Mouse (Mus musculus) limb, embryonic 12.5 days (tissue): ENCODE measurements around the gene Bco2. TPM values are rescaled to one million over a fixed set of nuclear protein-coding genes. Genes with fewer than 3 reads are reported as not detected.

Source experiments
- ATAC-seq: fragments of 200-750 bp; cut with Nextera tagmentation; 2 replicates; pipeline ENCODE4 v1.8.0; 2017; ENCODE audit warnings: low read depth, moderate TSS enrichment; ENCODE audit not compliant: insufficient number of reproducible peaks, insufficient read depth, low FRiP score, low TSS enrichment
- H3K27ac ChIP-seq: fragments of 300-500 bp; sonication (generic); 2 replicates; pipeline ENCODE4 v1.5.1; 2016; ENCODE audit warnings: mild to moderate bottlenecking, moderate library complexity
- H3K27me3 ChIP-seq: fragments of 300-500 bp; sonication (generic); 2 replicates; pipeline ENCODE4 v1.6.1; 2016; ENCODE audit warnings: mild to moderate bottlenecking, moderate library complexity
- H3K36me3 ChIP-seq: fragments of 300-500 bp; sonication (generic); 2 replicates; pipeline ENCODE4 v1.6.1; 2016; ENCODE audit warnings: mild to moderate bottlenecking, moderate library complexity
- H3K4me1 ChIP-seq: fragments of 300-500 bp; sonication (generic); replicated peaks from 2 replicates; pipeline ENCODE4 v1.6.1; 2016
- H3K4me2 ChIP-seq: fragments of 300-500 bp; sonication (generic); 2 replicates; pipeline ENCODE4 v1.6.1; 2016; ENCODE audit warnings: mild to moderate bottlenecking, moderate library complexity
- H3K4me3 ChIP-seq: fragments of 300-500 bp; sonication (generic); replicated peaks from 2 replicates; pipeline ENCODE4 v1.5.1; 2016; ENCODE audit warnings: mild to moderate bottlenecking
- H3K9ac ChIP-seq: fragments of 300-500 bp; sonication (generic); replicated peaks from 2 replicates; pipeline ENCODE4 v1.6.1; 2016; ENCODE audit warnings: mild to moderate bottlenecking, moderate library complexity
- H3K9me3 ChIP-seq: fragments of 300-500 bp; sonication (generic); 2 replicates; pipeline ENCODE4 v1.6.1; 2016; ENCODE audit warnings: mild to moderate bottlenecking, moderate library complexity
- WGBS: fragments of 180-500 bp; shearing (Covaris S2); methylation state at CpG from one replicate; pipeline ENCODE4 v1.1.7; 2016; 5-methylcytosine and 5-hydroxymethylcytosine counted together
- polyA plus RNA-seq: library from polyadenylated mRNA; unstranded; fragments of >200 nt; fragmentation: Nextera tagmentation; extraction: Ambion mirVana; gene quantifications from 2 replicates; pipeline ENCODE4 v1.2.1, GENCODE M21; 2016

Gene Bco2
- polyA plus RNA-seq, 1 experiment from 2014 or later = 0.63 TPM

- H3K9ac ChIP-seq = no peak overlapping the region
- 82% methylated on average over 10 of the region's 10 CpGs for WGBS
- no peak overlapping the region for H3K27ac ChIP-seq
- no peak overlapping the region for H3K4me2 ChIP-seq
- H3K4me1 ChIP-seq = peaks cover 13% of the 10 kb centered on the region; the same call in 1 of the 2 replicates
- no peak for ATAC-seq
- H3K9me3 ChIP-seq = no peaks in the 10 kb centered on the region
- no peak overlapping the region for H3K4me3 ChIP-seq
- no peaks in the 10 kb centered on the region for H3K36me3 ChIP-seq
- no peaks in the 10 kb centered on the region; the same call in none of the 2 replicates for H3K27me3 ChIP-seq
Measured at GRCm38 (mm10) chr9:50495405-50496150, 59.4 kb downstream of the Bco2 start.

GRCm38 (mm10) chr9:50494311-50494710 is 60.7 kb downstream of the Bco2 start, which contains the start of gene Plet1:
Plet1 (plus strand) TSS chr9:50494525.
- Histone ChIP-seq H3K27ac (no peak within 1 kb of the TSS), H3K36me3 (no peaks in the 10 kb centered on the region), H3K9ac (no peak within 1 kb of the TSS), H3K9me3 (no peaks in the 10 kb centered on the region), H3K4me3 (no peak within 1 kb of the TSS), H3K27me3 (no peaks in the 10 kb centered on the region; the same call in none of the 2 replicates), H3K4me1 (peaks cover 13% of the 10 kb centered on the region; the same call in 1 of the 2 replicates), H3K4me2 (no peak within 1 kb of the TSS)
- ATAC-seq = no peak
- WGBS = 79% methylated on average over 6 of the region's 6 CpGs

- Histone ChIP-seq H3K9ac (no peak overlapping the region), H3K4me3 (no peak overlapping the region), H3K4me2 (no peak overlapping the region), H3K27me3 (no peaks in the 10 kb centered on the region; the same call in 1 of the 2 replicates), H3K9me3 (no peaks in the 10 kb centered on the region), H3K36me3 (no peaks in the 10 kb centered on the region), H3K4me1 (peaks cover 13% of the 10 kb centered on the region; the same call in 1 of the 2 replicates), H3K27ac (no peak overlapping the region)
- ATAC-seq = no peak
- 78% methylated on average over 2 of the region's 2 CpGs for WGBS
Measured at GRCm38 (mm10) chr9:50493777-50494176, 61.2 kb downstream of the Bco2 start.

- H3K4me3 ChIP-seq = no peak overlapping the region
- no peak overlapping the region for H3K4me2 ChIP-seq
- H3K9me3 ChIP-seq = no peaks in the 10 kb centered on the region
- no peak overlapping the region for H3K27ac ChIP-seq
- H3K36me3 ChIP-seq = no peaks in the 10 kb centered on the region
- H3K9ac ChIP-seq = no peak overlapping the region
- no peak for ATAC-seq
- peaks cover 6% of the 10 kb centered on the region; the same call in 1 of the 2 replicates for H3K4me1 ChIP-seq
- no peaks in the 10 kb centered on the region; the same call in 1 of the 2 replicates for H3K27me3 ChIP-seq
- WGBS = 78% methylated on average over 2 of the region's 2 CpGs
Measured at GRCm38 (mm10) chr9:50491531-50492045, 63.4 kb downstream of the Bco2 start.

DNA sequence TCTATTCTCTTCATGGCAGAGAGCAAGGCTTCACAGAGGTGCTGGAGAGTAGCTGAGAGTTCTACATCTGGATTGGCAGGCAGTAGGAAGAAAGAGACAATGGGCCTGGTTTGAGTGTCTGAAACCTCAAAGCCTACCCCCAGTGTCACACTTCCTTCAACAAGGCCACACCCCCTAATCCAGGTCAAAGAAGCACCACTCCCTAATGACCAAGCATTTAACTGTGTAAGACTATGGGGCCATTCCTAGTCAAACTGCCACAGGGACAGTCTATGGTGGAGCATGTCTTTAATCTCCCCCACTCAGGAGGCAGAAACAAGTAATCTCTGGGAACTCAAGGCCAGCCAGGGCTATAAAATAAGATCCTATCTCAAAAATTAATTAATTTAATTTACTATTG is 64.1 kb downstream of the Bco2 start:
- Histone ChIP-seq H3K36me3 (no peaks in the 10 kb centered on the region), H3K9me3 (no peaks in the 10 kb centered on the region), H3K4me2 (no peak overlapping the region), H3K27me3 (no peaks in the 10 kb centered on the region), H3K9ac (no peak overlapping the region), H3K27ac (no peak overlapping the region), H3K4me3 (no peak overlapping the region), H3K4me1 (peaks cover 3% of the 10 kb centered on the region; the same call in 1 of the 2 replicates)
- no peak for ATAC-seq

DNA sequence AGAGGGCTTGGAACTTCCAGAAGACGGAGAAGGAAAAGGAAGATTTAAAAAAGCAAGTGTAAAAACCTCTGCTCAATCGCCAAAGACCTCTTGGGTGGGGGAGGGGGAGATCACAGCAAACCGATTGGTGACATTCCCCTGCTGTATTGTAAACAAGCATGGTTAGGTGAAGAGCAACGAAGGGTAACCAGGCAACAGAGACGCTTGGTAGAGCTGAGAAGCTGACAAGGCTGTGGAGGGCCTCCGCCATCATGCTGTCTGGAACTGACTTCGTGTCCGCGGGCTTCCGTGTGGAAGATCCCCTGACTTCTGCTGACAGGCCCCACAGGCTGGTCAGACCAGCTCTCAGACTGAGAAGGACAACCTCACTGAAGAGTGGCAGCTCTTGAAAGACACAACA is 69.5 kb downstream of the Bco2 start:
- peak overlapping the region; percentile 11; the same call in 1 of the 2 replicates for H3K4me3 ChIP-seq
- H3K27ac ChIP-seq = no peak overlapping the region
- H3K4me1 ChIP-seq = peaks cover 9% of the 10 kb centered on the region; the same call in 1 of the 2 replicates
- H3K36me3 ChIP-seq = no peaks in the 10 kb centered on the region
- WGBS = 9% methylated on average over 10 of the region's 10 CpGs
- H3K9ac ChIP-seq = no peak overlapping the region
- peaks cover 2% of the 10 kb centered on the region; the same call in 1 of the 2 replicates for H3K27me3 ChIP-seq
- peak overlapping the region; percentile 48 for H3K4me2 ChIP-seq
- ATAC-seq = no peak
- H3K9me3 ChIP-seq = no peaks in the 10 kb centered on the region

Other genes starting within 250 kb of the Bco2 start
- 211 and 255 TPM in 2 replicates for gene Rpl10-ps3, start 210.2 kb downstream of the Bco2 start, polyA plus RNA-seq
- 0.16 TPM in 1 of 2 replicates, not detected in the other for gene Plet1, start 60.7 kb downstream of the Bco2 start, polyA plus RNA-seq
- gene Pts, start 26.5 kb downstream of the Bco2 start, polyA plus RNA-seq = 79.0 and 79.6 TPM in 2 replicates
- gene Il18, start 354 bp downstream of the Bco2 start, polyA plus RNA-seq = 0.59 and 2.2 TPM in 2 replicates
- gene Tex12, start 6.1 kb upstream of the Bco2 start, polyA plus RNA-seq = not detected in 2 replicates
- 259 and 268 TPM in 2 replicates for gene Sdhd, start 48.6 kb upstream of the Bco2 start, polyA plus RNA-seq
- 323 and 341 TPM in 2 replicates for gene Timm8b, start 48.7 kb upstream of the Bco2 start, polyA plus RNA-seq
- 4.0 and 4.6 TPM in 2 replicates for gene Pih1d2, start 62.1 kb upstream of the Bco2 start, polyA plus RNA-seq
- gene Nkapd1, start 62.3 kb upstream of the Bco2 start, polyA plus RNA-seq = 28.6 and 32.0 TPM in 2 replicates
- gene Dlat, start 104.6 kb upstream of the Bco2 start, polyA plus RNA-seq = 49.5 and 49.8 TPM in 2 replicates
- gene Dixdc1, start 184.3 kb upstream of the Bco2 start, polyA plus RNA-seq = 29.5 and 30.4 TPM in 2 replicates
- gene 2310030G06Rik, start 191.4 kb upstream of the Bco2 start, polyA plus RNA-seq = 2.2 and 3.5 TPM in 2 replicates
- gene Cryab, start 196.1 kb upstream of the Bco2 start, polyA plus RNA-seq = 28.0 and 31.2 TPM in 2 replicates
- gene Hspb2, start 197.2 kb upstream of the Bco2 start, polyA plus RNA-seq = 13.3 and 19.2 TPM in 2 replicates
- 10.9 and 11.3 TPM in 2 replicates for gene Fdxacb1, start 213.1 kb upstream of the Bco2 start, polyA plus RNA-seq
- 39.0 and 41.9 TPM in 2 replicates for gene Alg9, start 219.8 kb upstream of the Bco2 start, polyA plus RNA-seq
- gene 1110032A03Rik, start 220.3 kb upstream of the Bco2 start, polyA plus RNA-seq = 24.8 and 33.2 TPM in 2 replicates